Mouse (Mus musculus): ENCODE measurements at regions not wholly inside any gene's neighbourhood (a gene's known extent, or its start where the extent isn't known, plus 50 kb on each side); places are given as distances from the start of the nearest gene placed in this dataset.

GRCm38 (mm10) chr8:47615061-47615460 is 60.3 kb downstream of the Ing2 start:
- H3K4me2 ChIP-seq (replicated peaks; ENCODE audit: low read depth, low read length), result no peak overlapping the region
- no peak overlapping the region for H3K9ac ChIP-seq (ENCODE audit: low read depth, low read length)
- no peaks in the 10 kb centered on the region for H3K9me3 ChIP-seq (ENCODE audit: control insufficient read depth, low read length)
- no peak for ATAC-seq (ENCODE audit: low FRiP score, low TSS enrichment)
- 96% methylated on average over 8 of the region's 8 CpGs for WGBS
- no peaks in the 10 kb centered on the region for H3K36me3 ChIP-seq (ENCODE audit: control insufficient read depth, insufficient read depth, low read length)
- no peaks in the 10 kb centered on the region for H3K27me3 ChIP-seq (ENCODE audit: control insufficient read depth, insufficient read depth, low read length)
- no peak overlapping the region for H3K27ac ChIP-seq (ENCODE audit: low read depth, low read length)
- no peak overlapping the region for H3K4me3 ChIP-seq (ENCODE audit: low read length)
- H3K4me1 ChIP-seq (ENCODE audit: control insufficient read depth, insufficient read depth, low read length), result 0 out of 2 replicates have a peak, but pooled peaks cover under 1% of the 10 kb centered on the region

- 85% methylated on average over 11 of the region's 11 CpGs for WGBS
Observed at GRCm38 (mm10) chr8:47611773-47612433, 63.5 kb downstream of the Ing2 start.

GRCm38 (mm10) chr8:47609969-47610368 is 65.4 kb downstream of the Ing2 start:
- no peaks in the 10 kb centered on the region for H3K36me3 ChIP-seq (ENCODE audit: control insufficient read depth, insufficient read depth, low read length)
- no peak overlapping the region for H3K4me2 ChIP-seq (replicated peaks; ENCODE audit: low read depth, low read length)
- 57% methylated on average over 5 of the region's 5 CpGs for WGBS
- no peak overlapping the region for H3K9ac ChIP-seq (ENCODE audit: low read depth, low read length)
- H3K27ac ChIP-seq (ENCODE audit: low read depth, low read length), result no peak overlapping the region
- H3K4me1 ChIP-seq (ENCODE audit: control insufficient read depth, insufficient read depth, low read length), result 0 out of 2 replicates have a peak, but pooled peaks cover 3% of the 10 kb centered on the region
- H3K4me3 ChIP-seq (ENCODE audit: low read length), result no peak overlapping the region
- peak; percentile 55 for ATAC-seq (ENCODE audit: low FRiP score, low TSS enrichment)
- H3K9me3 ChIP-seq (ENCODE audit: control insufficient read depth, low read length), result no peaks in the 10 kb centered on the region
- no peaks in the 10 kb centered on the region for H3K27me3 ChIP-seq (ENCODE audit: control insufficient read depth, insufficient read depth, low read length)

More at GRCm38 (mm10) chr8:47611773-47612433, 63.5 kb downstream of the Ing2 start:
- H3K4me3 ChIP-seq (ENCODE audit: low read length), result no peak overlapping the region
- no peak overlapping the region for H3K27ac ChIP-seq (ENCODE audit: low read depth, low read length)
- no peak overlapping the region for H3K4me2 ChIP-seq (replicated peaks; ENCODE audit: low read depth, low read length)
- ATAC-seq (ENCODE audit: low FRiP score, low TSS enrichment), result no peak
- H3K4me1 ChIP-seq (ENCODE audit: control insufficient read depth, insufficient read depth, low read length), result 0 out of 2 replicates have a peak, but pooled peaks cover 3% of the 10 kb centered on the region
- H3K27me3 ChIP-seq (ENCODE audit: control insufficient read depth, insufficient read depth, low read length), result no peaks in the 10 kb centered on the region
- no peaks in the 10 kb centered on the region for H3K36me3 ChIP-seq (ENCODE audit: control insufficient read depth, insufficient read depth, low read length)
- no peaks in the 10 kb centered on the region for H3K9me3 ChIP-seq (ENCODE audit: control insufficient read depth, low read length)
- no peak overlapping the region for H3K9ac ChIP-seq (ENCODE audit: low read depth, low read length)

- no peaks in the 10 kb centered on the region for H3K27me3 ChIP-seq (ENCODE audit: control insufficient read depth, insufficient read depth, low read length)
- H3K9me3 ChIP-seq (ENCODE audit: control insufficient read depth, low read length), result no peaks in the 10 kb centered on the region
- H3K4me3 ChIP-seq (ENCODE audit: low read length), result no peak overlapping the region
- WGBS, result 45% methylated on average over 8 of the region's 8 CpGs
- H3K4me2 ChIP-seq (replicated peaks; ENCODE audit: low read depth, low read length), result no peak overlapping the region
- no peaks in the 10 kb centered on the region for H3K4me1 ChIP-seq (ENCODE audit: control insufficient read depth, insufficient read depth, low read length)
- H3K36me3 ChIP-seq (ENCODE audit: control insufficient read depth, insufficient read depth, low read length), result no peaks in the 10 kb centered on the region
- ATAC-seq (ENCODE audit: low FRiP score, low TSS enrichment), result no peak
- H3K9ac ChIP-seq (ENCODE audit: low read depth, low read length), result no peak overlapping the region
- H3K27ac ChIP-seq (ENCODE audit: low read depth, low read length), result no peak overlapping the region
Observed at GRCm38 (mm10) chr8:47604198-47604835, 70.9 kb downstream of the Rwdd4a start.
